Mouse (Mus musculus) cerebellum, adult 11 months (tissue): ENCODE data around the gene Bahcc1.
A peak's percentile ranks its signal among the peaks of the same experiment; 100 is the strongest.

ENCODE experiments used
- DNase-seq: peaks from one replicate; pipeline ENCODE4 v3.0.0; 2022

The Bahcc1 gene

GRCm38 (mm10) chr11:120229861-120230751 lies 2.6 kb upstream of the Bahcc1 start:
- peak; percentile 70 for DNase-seq

DNA sequence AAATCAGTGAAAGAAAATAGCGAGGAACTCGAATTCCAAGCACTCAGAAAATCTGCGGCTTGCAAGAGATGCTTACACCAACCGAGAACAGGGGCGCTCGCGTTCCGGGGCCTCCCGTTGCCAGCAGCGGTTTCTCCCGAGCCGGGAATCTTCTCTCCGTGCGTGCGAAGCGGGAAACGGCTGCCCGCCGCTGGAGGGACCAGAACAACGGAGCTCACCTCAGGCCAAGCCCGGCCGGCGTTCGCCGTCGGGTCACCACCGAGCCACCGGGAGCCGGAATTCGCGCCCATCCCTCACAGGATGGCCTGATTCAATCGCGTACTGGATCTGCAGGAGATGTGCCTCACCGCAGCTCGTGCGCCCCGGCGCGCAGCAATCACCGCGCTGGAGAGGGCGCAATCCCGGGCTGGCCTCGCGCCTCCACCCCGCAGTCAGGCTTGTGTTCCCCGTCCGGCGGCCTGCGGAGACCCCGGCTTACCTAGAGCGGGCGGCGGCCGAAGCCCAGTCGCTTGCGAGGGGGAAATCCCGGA lies 1.8 kb upstream of the Bahcc1 start:
- DNase-seq = no peak

DNA sequence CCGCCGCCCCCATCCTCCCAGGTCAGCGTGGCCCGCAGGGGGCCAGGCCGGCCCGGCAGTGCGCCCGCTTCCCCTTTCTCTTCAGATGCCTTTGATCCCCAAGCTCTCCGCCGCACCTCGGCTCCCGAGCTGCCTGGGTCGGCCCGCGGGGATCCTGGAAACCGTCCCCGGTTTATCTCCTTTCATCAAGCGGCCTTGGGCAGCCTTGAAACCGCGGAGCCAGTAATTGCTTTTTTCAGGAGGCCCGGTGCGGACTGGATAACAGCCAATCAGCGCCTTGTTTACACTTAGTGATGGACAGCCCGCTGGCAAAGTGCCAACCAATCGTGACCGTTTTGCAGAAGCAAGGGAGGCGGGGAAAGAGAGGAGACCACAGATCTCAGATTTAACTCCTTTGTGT lies 1.4 kb upstream of the Bahcc1 start:
- DNase-seq = peak; percentile 100

DNA sequence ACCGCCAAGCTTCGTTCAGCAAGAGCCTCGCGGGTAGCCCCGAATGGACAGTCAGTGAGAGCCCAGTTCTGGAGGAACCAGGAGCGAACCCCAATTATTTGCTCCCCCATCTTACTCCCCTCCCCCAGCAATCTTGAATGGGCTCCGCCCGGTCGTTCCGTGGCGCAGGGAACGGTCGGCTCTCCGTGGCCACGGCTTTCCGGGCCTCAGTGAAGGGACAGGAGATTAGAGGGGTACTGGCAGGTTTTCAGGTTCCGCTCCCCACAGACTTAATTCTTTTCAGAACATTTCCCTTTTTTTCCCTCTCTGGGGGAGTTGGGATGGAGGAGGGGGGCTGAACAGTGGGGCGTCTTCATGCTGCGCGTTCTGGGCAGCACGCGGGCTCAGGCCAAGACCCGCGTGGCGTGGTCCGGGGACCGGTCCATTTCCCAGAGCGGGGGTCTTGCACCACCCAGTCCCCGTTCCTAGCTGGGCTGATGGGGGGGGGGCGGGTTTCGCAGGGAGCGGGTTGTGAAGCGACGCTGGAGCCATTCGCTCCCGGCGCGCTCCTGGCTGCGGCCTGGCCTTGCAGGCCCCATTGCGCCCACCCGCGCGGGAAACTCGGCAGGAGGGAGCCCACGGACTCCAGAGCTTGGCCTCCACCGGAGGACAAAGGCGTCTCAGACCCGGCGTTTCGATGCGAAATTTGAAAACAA lies 841 bp downstream of the Bahcc1 start:
- peak; percentile 63 for DNase-seq

DNA sequence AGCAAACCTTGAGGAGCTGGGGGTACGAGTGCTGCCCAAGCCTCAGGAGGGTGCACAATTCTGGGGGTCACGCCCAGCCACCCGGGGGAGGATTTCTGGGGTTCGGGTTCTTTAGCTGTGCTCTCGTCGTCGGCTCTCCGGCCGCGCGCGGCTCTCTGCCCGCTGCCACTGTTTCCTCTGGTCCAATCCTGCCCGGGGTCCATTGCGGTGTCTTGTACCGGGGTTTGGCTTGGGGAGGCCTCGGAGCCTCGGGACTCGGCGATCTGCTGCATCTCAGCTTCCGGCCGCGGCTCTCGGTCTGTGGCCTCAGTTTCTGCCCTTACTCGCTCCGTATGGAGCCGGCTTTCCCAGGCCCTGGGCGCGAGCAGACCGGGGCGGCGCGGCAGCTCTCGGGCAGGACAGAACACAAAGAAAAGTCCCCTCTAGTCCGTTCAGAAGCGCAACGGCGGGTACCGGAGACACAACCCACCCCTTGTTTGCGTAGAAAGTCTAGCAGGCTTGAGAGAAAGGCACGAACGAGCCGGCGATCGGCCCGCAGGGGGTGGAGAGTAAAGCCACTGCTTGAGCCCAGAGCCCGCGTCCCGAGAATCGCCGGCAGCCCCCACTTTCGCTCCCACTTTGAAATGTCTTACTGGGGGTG lies 1.5 kb downstream of the Bahcc1 start:
- DNase-seq = peak; percentile 44

DNA sequence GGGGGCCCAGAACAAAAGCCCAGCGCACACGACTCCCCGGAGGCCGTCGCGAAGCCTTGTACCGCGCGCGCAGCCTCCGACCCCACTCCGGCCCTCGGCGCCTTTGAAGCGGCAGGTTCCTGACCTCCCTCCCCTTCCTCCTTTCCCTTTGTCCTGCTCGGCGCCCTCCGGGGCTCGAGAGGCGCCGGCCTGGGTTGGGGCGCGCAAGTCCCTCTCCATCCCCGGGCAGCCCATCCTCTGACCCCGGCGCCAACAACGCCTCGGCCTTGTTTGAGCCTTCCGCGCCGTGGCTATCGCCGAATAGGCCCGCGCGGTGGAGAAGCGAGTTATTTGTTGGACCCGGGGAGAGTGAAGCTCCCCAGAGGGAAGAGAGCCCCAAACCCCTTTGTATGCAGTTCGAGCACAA lies 2.0 kb downstream of the Bahcc1 start:
- DNase-seq = peak; percentile 33

DNA sequence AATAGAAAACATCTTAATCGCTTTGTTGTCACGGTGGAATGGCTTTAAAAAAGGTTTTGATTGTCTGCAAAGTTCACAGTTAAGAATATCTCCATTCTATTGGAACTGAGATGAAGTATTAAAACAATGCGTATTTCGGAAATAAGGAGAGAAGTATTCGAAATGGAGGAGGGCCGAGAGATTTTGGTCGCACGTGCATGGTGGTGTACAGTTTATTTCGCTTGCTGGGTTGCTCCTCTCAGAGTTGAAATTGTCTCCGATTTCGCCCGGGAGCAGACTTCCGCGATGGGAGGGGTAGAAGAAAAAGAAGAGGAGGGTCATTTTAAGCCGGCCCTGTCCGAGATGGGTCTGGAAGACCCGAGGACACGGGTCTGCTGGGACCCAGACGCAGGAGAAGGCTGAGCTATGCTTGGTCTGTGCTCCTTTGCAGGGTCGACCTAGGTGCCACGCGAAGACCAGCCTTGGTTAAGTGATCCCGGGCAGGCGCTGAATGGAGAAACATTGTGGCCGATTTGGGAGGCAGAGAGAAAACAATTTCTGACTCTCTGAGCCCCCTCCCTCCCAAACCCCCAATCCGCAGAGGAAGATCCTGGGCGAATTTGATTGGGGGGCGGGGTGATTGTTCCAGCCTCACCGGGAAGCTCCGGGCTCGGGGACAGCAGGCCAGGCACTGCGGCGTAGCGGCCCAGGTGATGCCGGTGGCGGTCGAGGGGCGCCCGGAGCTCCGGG lies 2.8 kb downstream of the Bahcc1 start:
- peak; percentile 44 for DNase-seq

DNA sequence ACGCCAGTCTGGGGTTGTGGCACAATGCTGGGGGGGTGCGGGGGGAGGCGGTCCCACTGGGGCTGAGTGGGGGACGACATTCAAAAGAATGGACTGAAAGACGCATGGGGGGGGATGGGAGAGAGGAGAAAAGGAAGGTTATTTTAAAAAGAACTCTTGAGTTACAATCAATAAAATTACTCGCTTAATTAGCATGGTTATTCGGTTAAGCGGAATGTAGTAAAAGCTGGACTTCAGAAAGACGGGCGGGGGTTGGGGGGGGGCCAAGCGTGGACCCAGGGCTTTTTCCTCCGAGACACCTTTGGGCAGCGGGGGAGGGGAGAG lies 3.3 kb downstream of the Bahcc1 start:
- no peak for DNase-seq

DNA sequence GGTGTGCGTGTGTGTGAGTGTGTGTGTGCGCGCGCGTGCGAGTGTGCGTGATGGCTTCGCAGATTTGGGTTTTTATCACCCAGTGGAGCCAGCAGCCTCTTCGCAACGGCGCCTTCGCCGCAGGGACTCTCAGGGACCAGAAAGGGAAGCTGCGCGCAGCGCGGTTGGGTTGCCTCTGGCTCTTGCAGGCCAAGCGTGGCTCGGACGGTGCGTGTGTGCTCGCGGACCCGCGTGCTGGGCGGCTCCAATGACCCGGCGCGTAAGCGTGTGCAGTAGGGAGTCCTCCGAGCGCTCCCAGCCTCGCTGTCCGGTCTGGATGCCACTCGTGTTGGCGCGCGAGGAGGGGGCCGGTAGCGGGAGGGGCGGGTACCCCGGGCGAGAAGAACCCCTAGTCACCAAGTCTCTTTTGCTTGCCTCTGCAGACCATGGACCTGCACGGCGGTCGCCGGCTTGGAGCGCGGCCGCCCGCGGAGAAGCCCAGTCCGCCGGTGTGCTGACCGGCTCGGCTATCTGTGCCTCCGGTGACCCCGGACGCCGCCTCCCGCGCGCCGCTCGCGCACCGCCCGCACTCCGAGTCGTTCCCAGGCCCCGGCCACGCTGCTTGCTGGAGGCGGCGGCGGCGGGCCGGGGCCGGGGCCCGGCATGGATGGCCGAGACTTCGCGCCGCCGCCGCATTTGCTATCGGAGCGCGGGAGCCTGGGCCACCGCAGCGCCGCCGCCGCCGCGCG lies 3.9 kb downstream of the Bahcc1 start:
- peak; percentile 66 for DNase-seq

GRCm38 (mm10) chr11:120237166-120238131 lies 4.7 kb downstream of the Bahcc1 start:
- DNase-seq = peak; percentile 48

GRCm38 (mm10) chr11:120238306-120238705 lies 5.6 kb downstream of the Bahcc1 start:
- DNase-seq = no peak

- DNase-seq = no peak
Observed at GRCm38 (mm10) chr11:120238751-120239359, 6.1 kb downstream of the Bahcc1 start.

- no peak for DNase-seq
Observed at GRCm38 (mm10) chr11:120239581-120239991, 6.8 kb downstream of the Bahcc1 start.

GRCm38 (mm10) chr11:120240206-120240605 lies 7.5 kb downstream of the Bahcc1 start:
- DNase-seq = peak; percentile 62

- no peak for DNase-seq
Observed at GRCm38 (mm10) chr11:120240941-120241890, 8.5 kb downstream of the Bahcc1 start.

DNA sequence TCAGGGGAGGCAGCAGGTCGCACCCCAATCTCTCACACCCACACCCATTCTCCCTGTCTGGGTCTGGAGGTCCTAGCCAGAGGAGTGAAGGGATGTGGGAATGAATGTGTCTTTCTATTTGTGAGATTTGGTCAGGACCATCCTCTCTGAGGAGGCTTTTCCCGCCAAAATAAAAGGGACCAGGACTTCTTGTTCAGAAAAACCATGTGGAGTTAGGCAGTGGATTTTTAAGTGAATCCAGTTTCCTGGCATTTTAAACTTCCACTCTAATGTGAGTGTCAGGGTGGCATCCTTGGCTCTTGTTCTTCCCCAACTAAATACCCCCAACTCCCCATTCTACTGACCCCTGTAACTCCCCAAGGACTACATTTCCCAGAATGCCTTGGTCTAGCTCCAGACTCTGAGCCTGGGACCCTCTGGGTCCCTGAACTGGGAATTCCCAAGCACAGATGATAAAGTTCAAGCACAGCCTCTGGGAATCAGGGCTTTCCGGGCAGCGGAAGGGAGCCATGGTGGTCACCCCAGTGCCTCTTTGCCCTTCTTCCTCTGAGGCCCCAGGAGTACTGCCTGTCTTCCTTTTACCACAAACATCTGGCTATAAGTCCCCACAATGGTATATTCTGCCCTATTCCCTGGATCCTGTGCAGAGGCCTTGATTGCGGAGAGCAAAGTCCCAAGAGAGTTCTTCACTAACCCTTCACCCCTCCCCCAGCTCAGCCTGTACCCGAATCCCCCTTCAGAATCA lies 9.4 kb downstream of the Bahcc1 start:
- DNase-seq = no peak

DNA sequence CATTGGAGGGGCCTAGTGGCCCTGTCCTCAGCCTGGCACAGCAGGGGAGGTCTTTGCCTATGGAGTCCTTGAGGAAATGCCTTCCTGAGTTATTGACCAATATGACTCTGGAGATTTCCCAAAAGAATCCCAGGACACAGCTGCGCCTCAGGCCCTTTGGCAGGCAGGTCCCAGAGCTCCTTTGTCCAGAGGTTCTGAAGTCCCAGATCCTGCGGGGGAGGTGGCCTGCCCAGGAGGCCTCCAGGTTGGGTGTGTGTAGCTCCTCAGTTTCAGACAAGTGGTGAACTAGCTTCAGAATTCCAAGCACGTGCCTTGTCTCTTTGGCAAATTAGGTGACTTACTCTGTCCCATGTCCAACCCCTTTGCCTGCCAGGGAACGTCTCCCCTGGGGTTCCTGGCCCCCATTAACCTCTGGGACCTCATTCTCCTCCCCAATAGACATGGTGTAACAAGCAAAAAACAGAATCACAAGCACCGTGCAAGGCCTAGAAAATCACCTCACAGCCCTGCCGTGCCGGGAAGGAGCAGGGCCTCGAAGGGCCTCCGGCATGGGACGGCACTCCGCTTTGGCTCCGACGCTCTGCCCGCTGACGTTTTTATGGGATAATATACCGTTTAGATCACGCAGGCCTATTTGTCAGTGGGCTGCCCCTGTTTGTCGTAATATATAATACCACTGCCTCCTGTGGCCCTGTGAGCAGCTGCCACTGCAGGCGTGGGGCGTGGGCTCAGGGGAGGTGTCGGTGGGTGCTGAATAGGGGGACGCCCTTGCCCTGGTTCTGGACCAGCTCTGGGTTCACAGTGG lies 10.2 kb downstream of the Bahcc1 start:
- no peak for DNase-seq

DNA sequence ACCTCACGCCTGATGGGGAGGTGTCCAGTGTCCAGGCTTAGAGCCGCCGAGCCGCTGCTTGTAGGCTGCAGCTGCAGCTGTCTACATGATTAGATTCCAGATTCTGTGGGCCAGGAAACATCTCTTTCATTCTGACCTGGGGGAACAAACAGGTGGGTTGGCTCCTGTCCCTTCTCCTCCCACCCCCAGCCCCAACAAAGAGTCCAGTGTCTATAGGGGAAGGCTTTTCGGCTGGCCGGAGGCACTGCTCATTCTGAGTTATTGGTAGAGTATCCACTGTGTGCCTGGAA lies 10.7 kb downstream of the Bahcc1 start:
- no peak for DNase-seq
